Mouse (Mus musculus) neural tube, embryonic 15.5 days (tissue): ENCODE data around the gene Cyth3. TPM values are rescaled to one million over a fixed set of nuclear protein-coding genes. Genes with fewer than 3 reads are reported as not detected.

Experiments
- ATAC-seq: fragments of 200-750 bp; cut with Nextera tagmentation; 2 replicates; pipeline ENCODE4 v1.8.0; 2017; ENCODE audit warnings: mild to moderate bottlenecking, moderate TSS enrichment, moderate library complexity; ENCODE audit not compliant: low FRiP score
- H3K27ac ChIP-seq: fragments of 300-500 bp; sonication (generic); replicated peaks from 2 replicates; pipeline ENCODE4 v1.5.1; 2015; ENCODE audit warnings: mild to moderate bottlenecking, inconsistent platforms
- H3K27me3 ChIP-seq: fragments of 300-500 bp; sonication (generic); replicated peaks from 2 replicates; pipeline ENCODE4 v1.6.1; 2015; ENCODE audit warnings: inconsistent platforms
- H3K36me3 ChIP-seq: fragments of 300-500 bp; sonication (generic); 2 replicates; pipeline ENCODE4 v1.6.1; 2015; ENCODE audit warnings: inconsistent platforms
- H3K4me1 ChIP-seq: fragments of 300-500 bp; sonication (generic); 2 replicates; pipeline ENCODE4 v1.6.1; 2015; ENCODE audit warnings: inconsistent platforms
- H3K4me2 ChIP-seq: fragments of 300-500 bp; sonication (generic); 2 replicates; pipeline ENCODE4 v1.6.1; 2015; ENCODE audit warnings: inconsistent platforms, mild to moderate bottlenecking, moderate library complexity
- H3K4me3 ChIP-seq: fragments of 300-500 bp; sonication (generic); replicated peaks from 2 replicates; pipeline ENCODE4 v1.5.1; 2015; ENCODE audit warnings: mild to moderate bottlenecking, inconsistent platforms
- H3K9ac ChIP-seq: fragments of 300-500 bp; sonication (generic); replicated peaks from 2 replicates; pipeline ENCODE4 v1.6.1; 2015; ENCODE audit warnings: mild to moderate bottlenecking, inconsistent platforms
- H3K9me3 ChIP-seq: fragments of 300-500 bp; sonication (generic); replicated peaks from 2 replicates; pipeline ENCODE4 v1.6.1; 2016; ENCODE audit warnings: inconsistent platforms
- WGBS: fragments of 180-500 bp; shearing (Covaris S2); methylation state at CpG from one replicate; pipeline ENCODE4 v1.1.7; 2015; ENCODE audit warnings: mixed read lengths; 5-methylcytosine and 5-hydroxymethylcytosine counted together
- polyA plus RNA-seq: library from polyadenylated mRNA; unstranded; fragments of >200 nt; fragmentation: Nextera tagmentation; extraction: Ambion mirVana; gene quantifications from 2 replicates; pipeline ENCODE4 v1.2.1, GENCODE M21; 2015

Cyth3 gene
- polyA plus RNA-seq, 1 experiment from 2014 or later = 42.2 TPM

- peaks cover 37% of the 10 kb centered on the region for H3K4me1 ChIP-seq
- H3K9ac ChIP-seq = no peak overlapping the region
- H3K4me2 ChIP-seq = no peak overlapping the region
- H3K4me3 ChIP-seq = no peak overlapping the region
- no peaks in the 10 kb centered on the region for H3K9me3 ChIP-seq
- no peaks in the 10 kb centered on the region for H3K36me3 ChIP-seq
- WGBS = 71% methylated on average over 7 of the region's 7 CpGs
- no peaks in the 10 kb centered on the region for H3K27me3 ChIP-seq
- no peak overlapping the region for H3K27ac ChIP-seq
- no peak for ATAC-seq
Observed at GRCm38 (mm10) chr5:143638516-143639270, 16.4 kb downstream of the Cyth3 start.

GRCm38 (mm10) chr5:143639329-143639728 lies 17.1 kb downstream of the Cyth3 start:
- H3K4me3 ChIP-seq = no peak overlapping the region
- H3K36me3 ChIP-seq = no peaks in the 10 kb centered on the region
- H3K4me2 ChIP-seq = no peak overlapping the region
- no peak overlapping the region for H3K27ac ChIP-seq
- H3K9ac ChIP-seq = no peak overlapping the region
- H3K27me3 ChIP-seq = no peaks in the 10 kb centered on the region
- peaks cover 33% of the 10 kb centered on the region for H3K4me1 ChIP-seq
- 96% methylated on average over 4 of the region's 4 CpGs for WGBS
- no peak for ATAC-seq
- no peaks in the 10 kb centered on the region for H3K9me3 ChIP-seq

GRCm38 (mm10) chr5:143639810-143640209 lies 17.6 kb downstream of the Cyth3 start:
- 84% methylated on average over 7 of the region's 7 CpGs for WGBS
- Histone ChIP-seq H3K4me2 (no peak overlapping the region), H3K27ac (no peak overlapping the region), H3K27me3 (no peaks in the 10 kb centered on the region), H3K9ac (no peak overlapping the region), H3K4me3 (no peak overlapping the region), H3K4me1 (peaks cover 28% of the 10 kb centered on the region), H3K9me3 (no peaks in the 10 kb centered on the region), H3K36me3 (no peaks in the 10 kb centered on the region)
- no peak for ATAC-seq

DNA sequence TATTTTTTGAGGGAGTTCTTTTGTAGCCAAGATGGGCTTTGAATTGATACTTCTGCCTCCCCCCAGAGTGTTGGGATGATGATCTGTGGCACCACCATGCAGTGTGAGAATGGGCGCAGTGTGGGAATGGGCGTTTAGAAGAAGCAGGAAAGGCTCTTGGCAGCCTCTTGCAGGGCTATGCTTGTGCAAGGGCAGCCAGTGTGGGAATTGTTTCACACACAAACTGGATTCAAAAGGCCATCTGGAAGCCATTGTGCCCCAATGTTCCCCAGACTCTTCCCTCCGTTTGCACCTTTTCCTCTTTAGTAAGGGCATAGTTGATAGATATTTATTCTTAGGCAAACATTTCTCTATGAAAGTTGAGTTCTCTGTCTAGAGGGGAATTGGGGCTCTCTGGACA lies 19.3 kb downstream of the Cyth3 start:
- H3K27ac ChIP-seq = no peak overlapping the region
- ATAC-seq = no peak

GRCm38 (mm10) chr5:143642262-143642831 lies 20.1 kb downstream of the Cyth3 start:
- no peaks in the 10 kb centered on the region for H3K36me3 ChIP-seq
- H3K9ac ChIP-seq = no peak overlapping the region
- 38% methylated on average over 4 of the region's 4 CpGs for WGBS
- ATAC-seq = no peak
- H3K4me2 ChIP-seq = no peak overlapping the region
- H3K27ac ChIP-seq = no peak overlapping the region
- no peak overlapping the region for H3K4me3 ChIP-seq
- H3K9me3 ChIP-seq = no peaks in the 10 kb centered on the region
- peaks cover 24% of the 10 kb centered on the region for H3K4me1 ChIP-seq
- no peaks in the 10 kb centered on the region for H3K27me3 ChIP-seq

More for the DNA sequence above, 19.3 kb downstream of the Cyth3 start:
- H3K9me3 ChIP-seq = no peaks in the 10 kb centered on the region
- H3K36me3 ChIP-seq = no peaks in the 10 kb centered on the region
- no peak overlapping the region for H3K9ac ChIP-seq
- 80% methylated on average over 3 of the region's 3 CpGs for WGBS
- H3K4me1 ChIP-seq = peaks cover 24% of the 10 kb centered on the region
- no peak overlapping the region for H3K4me3 ChIP-seq
- H3K27me3 ChIP-seq = no peaks in the 10 kb centered on the region
- H3K4me2 ChIP-seq = no peak overlapping the region

DNA sequence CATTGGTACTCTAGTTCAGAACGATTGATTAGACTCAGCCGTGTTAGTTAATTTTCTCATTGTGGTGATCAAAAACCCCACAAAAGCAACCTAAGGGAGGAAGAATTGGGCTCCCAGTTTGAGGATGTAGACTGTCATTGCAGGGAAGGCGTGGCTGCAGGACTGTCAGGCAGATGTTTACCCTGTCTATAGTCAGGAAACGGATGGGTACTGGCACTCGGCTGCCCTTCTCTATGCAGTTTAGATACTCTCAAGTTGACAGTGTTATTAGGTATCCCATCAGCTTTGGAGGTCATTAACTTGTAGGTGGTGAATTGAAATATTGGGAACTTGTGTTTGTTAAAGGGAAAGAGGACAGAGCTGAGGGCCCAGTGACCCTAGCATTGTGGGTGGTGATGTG lies 23.7 kb downstream of the Cyth3 start:
- Histone ChIP-seq H3K4me1 (peaks cover 12% of the 10 kb centered on the region; the same call in 1 of the 2 replicates), H3K9ac (no peak overlapping the region), H3K27ac (no peak overlapping the region), H3K9me3 (no peaks in the 10 kb centered on the region), H3K4me2 (no peak overlapping the region), H3K4me3 (no peak overlapping the region), H3K27me3 (no peaks in the 10 kb centered on the region), H3K36me3 (no peaks in the 10 kb centered on the region)
- no peak for ATAC-seq
- WGBS = 80% methylated on average over 5 of the region's 5 CpGs

DNA sequence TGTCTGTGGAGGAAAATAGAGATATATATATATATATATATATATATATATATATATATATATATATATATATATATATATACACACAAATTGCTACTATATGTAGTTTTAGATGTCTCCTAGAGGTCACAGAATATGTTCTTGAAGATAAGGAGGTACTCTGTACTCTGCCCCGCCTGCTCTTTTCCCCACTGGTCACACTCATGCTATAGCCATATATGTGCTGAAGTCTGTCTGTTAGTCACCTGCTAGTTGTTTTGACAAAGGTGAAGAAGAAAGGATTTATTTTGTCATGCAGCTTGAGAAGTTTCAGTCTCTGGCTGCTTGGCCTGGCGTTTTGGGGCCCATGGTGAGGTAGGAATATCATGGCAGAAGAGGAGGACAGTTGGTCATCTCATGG lies 25.2 kb downstream of the Cyth3 start:
- ATAC-seq = no peak
- WGBS = 94% methylated on average over 2 of the region's 2 CpGs
- H3K4me2 ChIP-seq = no peak overlapping the region

GRCm38 (mm10) chr5:143648058-143648457 lies 25.8 kb downstream of the Cyth3 start:
- Histone ChIP-seq H3K4me2 (no peak overlapping the region), H3K36me3 (no peaks in the 10 kb centered on the region), H3K27ac (no peak overlapping the region), H3K27me3 (no peaks in the 10 kb centered on the region), H3K4me1 (peaks cover 11% of the 10 kb centered on the region), H3K9ac (no peak overlapping the region), H3K4me3 (no peak overlapping the region), H3K9me3 (no peaks in the 10 kb centered on the region)
- WGBS = 77% methylated on average over 2 of the region's 2 CpGs
- no peak for ATAC-seq

More for the DNA sequence above, 25.2 kb downstream of the Cyth3 start:
- Histone ChIP-seq H3K4me1 (peaks cover 16% of the 10 kb centered on the region), H3K4me3 (no peak overlapping the region), H3K36me3 (no peaks in the 10 kb centered on the region), H3K27me3 (no peaks in the 10 kb centered on the region), H3K9me3 (no peaks in the 10 kb centered on the region), H3K9ac (no peak overlapping the region), H3K27ac (no peak overlapping the region)

DNA sequence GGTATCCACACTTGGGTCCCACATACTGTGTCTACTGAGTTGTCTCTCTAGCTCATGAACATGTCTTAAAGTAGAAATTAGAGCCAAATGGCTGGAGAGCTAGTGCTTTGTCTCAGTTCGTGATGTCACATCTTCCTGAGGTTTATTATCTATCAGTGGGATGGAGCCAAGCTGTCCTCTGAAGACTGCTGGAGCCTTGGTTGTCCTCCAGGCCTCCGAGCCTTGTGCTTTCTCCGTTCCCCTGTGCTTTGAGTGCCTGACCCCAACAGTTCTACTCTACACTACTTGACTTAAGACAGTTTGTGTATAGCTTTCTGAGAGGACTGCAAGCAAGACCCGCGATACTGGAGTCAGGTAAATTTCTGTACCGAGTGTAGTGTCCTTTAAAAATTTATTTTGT lies 26.9 kb downstream of the Cyth3 start:
- no peaks in the 10 kb centered on the region for H3K36me3 ChIP-seq
- no peak overlapping the region for H3K4me3 ChIP-seq
- WGBS = 97% methylated on average over 6 of the region's 6 CpGs
- H3K4me1 ChIP-seq = peaks cover 14% of the 10 kb centered on the region
- ATAC-seq = no peak
- H3K9me3 ChIP-seq = no peaks in the 10 kb centered on the region
- H3K27ac ChIP-seq = no peak overlapping the region
- H3K4me2 ChIP-seq = no peak overlapping the region
- H3K27me3 ChIP-seq = no peaks in the 10 kb centered on the region
- no peak overlapping the region for H3K9ac ChIP-seq

DNA sequence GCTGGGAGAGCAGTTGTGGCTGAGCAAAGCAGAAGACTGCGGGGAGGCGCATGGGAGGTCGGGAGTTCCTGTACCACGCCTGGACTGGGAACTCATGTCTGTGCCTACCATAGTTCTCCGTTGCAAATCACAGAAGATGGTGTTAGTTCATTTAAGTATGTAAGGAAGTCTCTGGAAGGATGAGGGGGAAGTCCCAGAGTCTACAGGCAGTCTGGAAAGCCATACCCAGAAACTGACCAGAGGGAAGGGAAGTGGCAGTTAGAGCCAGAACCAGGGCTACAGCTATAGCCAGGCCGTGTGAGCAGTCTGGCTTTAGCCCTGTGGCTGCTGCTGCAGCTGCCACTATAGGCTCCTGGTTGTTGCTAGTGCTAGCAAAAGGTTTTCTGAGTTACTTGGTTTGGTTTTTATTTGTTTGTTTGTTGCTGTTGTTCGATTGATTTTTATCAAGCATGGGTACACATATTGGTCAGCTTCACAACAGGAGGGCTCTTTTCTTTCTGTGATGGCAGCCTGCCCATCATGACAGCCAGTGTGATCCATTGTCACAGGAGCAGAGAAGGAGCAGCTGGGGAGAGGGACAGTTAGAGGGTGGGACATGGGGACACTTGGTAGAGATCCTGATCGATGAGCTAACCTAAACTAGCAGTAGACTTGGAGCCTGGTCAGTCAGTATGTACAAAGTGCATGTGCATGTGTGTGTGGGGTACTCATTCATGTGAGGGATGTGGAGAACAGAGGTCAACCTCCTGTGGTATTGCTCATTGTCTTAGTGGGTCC lies 29.8 kb downstream of the Cyth3 start:
- 80% methylated on average over 8 of the region's 8 CpGs for WGBS
- no peaks in the 10 kb centered on the region for H3K9me3 ChIP-seq
- H3K4me3 ChIP-seq = no peak overlapping the region
- H3K4me2 ChIP-seq = no peak overlapping the region
- H3K36me3 ChIP-seq = no peaks in the 10 kb centered on the region
- peak overlapping the region; percentile 18; the same call in 1 of the 2 replicates for H3K27ac ChIP-seq
- peaks cover 41% of the 10 kb centered on the region for H3K4me1 ChIP-seq
- ATAC-seq = no peak
- no peak overlapping the region for H3K9ac ChIP-seq
- H3K27me3 ChIP-seq = no peaks in the 10 kb centered on the region

GRCm38 (mm10) chr5:143653497-143653896 lies 31.2 kb downstream of the Cyth3 start:
- Histone ChIP-seq H3K36me3 (no peaks in the 10 kb centered on the region), H3K27ac (no peak overlapping the region; the same call in 1 of the 2 replicates), H3K4me3 (no peak overlapping the region), H3K9ac (no peak overlapping the region), H3K9me3 (no peaks in the 10 kb centered on the region), H3K4me1 (peaks cover 46% of the 10 kb centered on the region), H3K4me2 (no peak overlapping the region), H3K27me3 (no peaks in the 10 kb centered on the region)
- no peak for ATAC-seq
- WGBS = 95% methylated on average over 5 of the region's 5 CpGs
